Mouse (Mus musculus): ENCODE measurements around the gene Zfp207.

- TF ChIP-seq TCF12 (IDR thresholded peaks at IDR 0.05; ENCODE audit: low read depth, low read length) (no peak), MXI1 (IDR thresholded peaks at IDR 0.05; ENCODE audit: low read depth, low read length) (no peak)
These were observed 1.4 kb downstream of the Zfp207 start for GRCm38 (mm10) chr11:80384461-80384860.
